Mouse (Mus musculus) hindbrain, postnatal 0 days (tissue): ENCODE measurements around the gene Cenpf. TPM values are rescaled to one million over a fixed set of nuclear protein-coding genes. Genes with fewer than 3 reads are reported as not detected.
A peak's percentile ranks its signal among the peaks of the same experiment; 100 is the strongest.
"Not testable (repeated sequence)": the region's sequence is repeated elsewhere in the genome, so short reads cannot be mapped to it uniquely, and the experiment has no call there.

Source experiments
- ATAC-seq: fragments of 200-750 bp; cut with Nextera tagmentation; 2 replicates; pipeline ENCODE4 v1.8.0; 2017; ENCODE audit warnings: mild to moderate bottlenecking, moderate TSS enrichment, moderate library complexity
- DNase-seq: peaks from one replicate; pipeline ENCODE4 v3.0.0-alpha.2; 2015; ENCODE audit warnings: low spot score
- H3K27ac ChIP-seq: fragments of 300-500 bp; sonication (generic); 2 replicates; pipeline ENCODE4 v1.5.1; 2014; ENCODE audit warnings: mild to moderate bottlenecking
- H3K27me3 ChIP-seq: fragments of 300-500 bp; sonication (generic); 2 replicates; pipeline ENCODE4 v1.6.1; 2014; ENCODE audit warnings: low read length, mixed read lengths; ENCODE audit not compliant: insufficient read depth
- H3K36me3 ChIP-seq: fragments of 300-500 bp; sonication (generic); 2 replicates; pipeline ENCODE4 v1.6.1; 2014; ENCODE audit warnings: low read length, mixed read lengths; ENCODE audit not compliant: insufficient read depth
- H3K4me1 ChIP-seq: fragments of 300-500 bp; sonication (generic); 2 replicates; pipeline ENCODE4 v1.6.1; 2014; ENCODE audit warnings: antibody characterized with exemption, low read length, mixed read lengths; ENCODE audit not compliant: insufficient read depth
- H3K4me2 ChIP-seq: fragments of 300-500 bp; sonication (generic); 2 replicates; pipeline ENCODE4 v1.6.1; 2014; ENCODE audit warnings: low read depth, mild to moderate bottlenecking, low read length, moderate library complexity, mixed read lengths
- H3K4me3 ChIP-seq: fragments of 300-500 bp; sonication (generic); 2 replicates; pipeline ENCODE4 v1.5.1; 2014; ENCODE audit warnings: low read length
- H3K9ac ChIP-seq: fragments of 300-500 bp; sonication (generic); replicated peaks from 2 replicates; pipeline ENCODE4 v1.6.1; 2014; ENCODE audit warnings: mild to moderate bottlenecking, low read length, moderate library complexity, mixed read lengths
- H3K9me3 ChIP-seq: fragments of 300-500 bp; sonication (generic); 2 replicates; pipeline ENCODE4 v1.6.1; 2016; ENCODE audit warnings: low read length, mixed read lengths
- CTCF ChIP-seq: IDR thresholded peaks from 2 replicates; pipeline ENCODE4 v1.5.1; 2016; ENCODE audit warnings: antibody characterized with exemption, control low read depth, low read depth
- WGBS: fragments of 180-500 bp; shearing (Covaris S2); extraction: QIAGEN DNeasy Blood & Tissue Kit; methylation state at CpG from one replicate; pipeline ENCODE4 v1.1.7; 2014; 5-methylcytosine and 5-hydroxymethylcytosine counted together
- polyA plus RNA-seq: library from polyadenylated mRNA; unstranded; fragments of >200 nt; fragmentation: Nextera tagmentation; extraction: Ambion mirVana; gene quantifications from 2 replicates; pipeline ENCODE4 v1.2.1, GENCODE M21; 2015
- total RNA-seq: library from RNA; depleted of rRNA; stranded (reverse); fragments of >200 nt; gene quantifications from 2 replicates; pipeline ENCODE4 v1.2.3, GENCODE M21; 2014

Cenpf gene
- total and polyA plus RNA-seq, 2 experiments from 2014 or later, result 4.8 to 22.5 TPM

DNA sequence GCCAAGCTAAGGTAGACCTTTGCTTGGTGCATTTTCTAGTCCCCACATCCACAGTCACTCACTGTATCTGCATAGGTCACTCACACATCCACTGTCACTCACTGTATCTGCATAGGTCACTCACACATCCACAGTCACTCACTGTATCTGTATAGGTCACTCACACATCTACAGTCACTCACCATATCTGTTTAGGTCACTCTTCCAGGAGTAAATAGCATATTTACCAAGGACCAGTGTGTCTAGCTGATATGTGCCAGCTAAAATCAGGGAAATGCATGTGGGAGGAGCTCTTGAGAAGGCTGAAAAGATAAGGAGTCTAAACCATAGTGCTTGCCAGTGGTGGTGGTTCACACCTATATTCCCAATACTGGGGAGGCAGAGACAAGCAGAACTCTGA, 7.4 kb upstream of the Cenpf start:
- H3K9me3 ChIP-seq, result no peaks in the 10 kb centered on the region
- no peak for TF ChIP-seq CTCF
- no peak for ATAC-seq

GRCm38 (mm10) chr1:189694391-189694790, 6.5 kb upstream of the Cenpf start:
- Histone ChIP-seq H3K4me2 (no peak overlapping the region), H3K9ac (no peak overlapping the region), H3K27me3 (no peaks in the 10 kb centered on the region), H3K36me3 (no peaks in the 10 kb centered on the region), H3K4me1 (no peaks in the 10 kb centered on the region), H3K27ac (no peak overlapping the region), H3K4me3 (no peak overlapping the region), H3K9me3 (no peaks in the 10 kb centered on the region)
- no peak for TF ChIP-seq CTCF
- DNase-seq (no peak), ATAC-seq (no peak)
- 95% methylated on average over 2 of the region's 2 CpGs for WGBS

More for the DNA sequence above, 7.4 kb upstream of the Cenpf start:
- Histone ChIP-seq H3K36me3 (no peaks in the 10 kb centered on the region), H3K4me1 (no peaks in the 10 kb centered on the region), H3K4me2 (no peak overlapping the region), H3K27ac (no peak overlapping the region), H3K4me3 (no peak overlapping the region), H3K9ac (no peak overlapping the region), H3K27me3 (no peaks in the 10 kb centered on the region)
- DNase-seq, result no peak

GRCm38 (mm10) chr1:189692442-189692841, 4.6 kb upstream of the Cenpf start:
- 47% methylated on average over 3 of the region's 3 CpGs for WGBS
- DNase-seq, H3K27me3 ChIP-seq, H3K4me3 ChIP-seq, H3K4me1 ChIP-seq, H3K9me3 ChIP-seq, H3K27ac ChIP-seq, H3K4me2 ChIP-seq, ATAC-seq, H3K9ac ChIP-seq, H3K36me3 ChIP-seq: not testable (repeated sequence)

DNA sequence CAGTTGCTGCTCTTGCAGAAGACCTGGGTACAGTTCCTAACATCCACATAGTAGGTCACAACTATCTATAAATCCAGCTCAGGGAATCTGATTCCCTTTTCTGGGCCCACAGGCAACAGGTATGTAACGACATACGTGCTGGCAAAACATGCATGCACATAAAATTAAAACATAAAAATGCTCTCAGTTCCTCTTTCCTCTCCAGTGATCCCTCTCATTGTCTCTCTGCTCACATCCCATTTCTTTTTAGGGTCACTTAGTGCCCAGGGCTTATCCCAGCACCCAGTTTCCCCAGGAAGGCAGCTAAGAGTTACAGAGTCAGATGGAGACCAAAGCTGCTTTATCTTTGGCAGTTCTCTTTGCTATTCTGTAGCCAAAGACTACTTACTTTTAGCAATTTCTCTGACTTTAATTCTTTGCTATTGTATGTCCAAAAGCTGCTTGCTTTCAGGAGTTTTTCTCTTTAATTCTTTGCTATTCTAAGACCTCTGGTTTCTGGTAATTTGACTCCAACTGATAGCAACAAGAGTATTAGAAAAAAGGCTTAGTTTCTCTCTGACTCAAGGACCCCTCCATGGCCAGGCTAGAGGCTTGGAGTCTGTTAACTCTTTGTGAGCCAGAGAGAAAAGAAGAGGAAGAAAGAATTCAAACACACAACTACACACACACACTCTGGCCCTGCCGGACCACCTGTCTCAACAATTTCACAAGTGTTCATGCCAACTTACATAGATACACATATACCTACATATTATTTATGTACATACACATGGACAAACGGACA, 1.4 kb upstream of the Cenpf start:
- WGBS, result 24% methylated on average over 4 of the region's 4 CpGs
- no peak for TF ChIP-seq CTCF
- Histone ChIP-seq H3K36me3 (no peaks in the 10 kb centered on the region), H3K27ac (no peak overlapping the region), H3K27me3 (no peaks in the 10 kb centered on the region), H3K4me1 (no peaks in the 10 kb centered on the region), H3K4me3 (peak overlapping the region; percentile 68; the same call in 1 of the 2 replicates), H3K9ac (no peak overlapping the region), H3K4me2 (peak overlapping the region; percentile 92), H3K9me3 (no peaks in the 10 kb centered on the region)
- ATAC-seq (no peak), DNase-seq (no peak)

GRCm38 (mm10) chr1:189688388-189688750, 483 bp upstream of the Cenpf start:
- ATAC-seq, result peak; percentile 61; the same call in 1 of the 2 replicates
- Histone ChIP-seq H3K36me3 (no peaks in the 10 kb centered on the region; the same call in 1 of the 2 replicates), H3K9me3 (no peaks in the 10 kb centered on the region), H3K4me1 (no peaks in the 10 kb centered on the region), H3K4me2 (peak overlapping the region; percentile 92), H3K27me3 (no peaks in the 10 kb centered on the region), H3K9ac (peak overlapping the region; percentile 35; the same call in 1 of the 2 replicates), H3K27ac (no peak overlapping the region), H3K4me3 (peak overlapping the region; percentile 68)
- no peak for DNase-seq
- WGBS, result 2% methylated on average over 14 of the region's 15 CpGs
- no peak for TF ChIP-seq CTCF

DNA sequence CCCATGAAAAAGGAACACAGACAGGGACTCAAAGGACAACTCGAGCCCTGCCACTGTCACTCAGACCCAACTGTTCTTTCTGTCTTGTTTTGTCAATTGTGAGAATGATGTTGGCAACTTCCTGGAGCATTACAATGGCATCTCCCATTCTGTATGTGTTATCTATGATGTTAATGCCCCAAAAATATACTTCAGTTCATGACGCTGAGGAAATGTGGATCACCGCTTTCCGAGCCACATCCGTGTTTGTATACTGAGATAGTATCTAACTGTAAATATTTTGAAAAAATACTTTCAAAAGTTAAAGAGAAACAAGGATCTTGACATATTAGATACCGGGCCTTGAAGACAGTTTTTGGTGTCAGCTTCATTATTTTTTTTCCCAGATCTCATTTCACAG, 1.9 kb downstream of the Cenpf start:
- Histone ChIP-seq H3K9ac (no peak overlapping the region), H3K9me3 (no peaks in the 10 kb centered on the region), H3K4me3 (no peak overlapping the region), H3K27ac (no peak overlapping the region), H3K4me2 (peak overlapping the region; percentile 92; the same call in 1 of the 2 replicates), H3K27me3 (no peaks in the 10 kb centered on the region), H3K4me1 (no peaks in the 10 kb centered on the region), H3K36me3 (no peaks in the 10 kb centered on the region; the same call in 1 of the 2 replicates)
- ATAC-seq, result no peak
- no peak for TF ChIP-seq CTCF
- no peak for DNase-seq
- 86% methylated on average over 6 of the region's 6 CpGs for WGBS

DNA sequence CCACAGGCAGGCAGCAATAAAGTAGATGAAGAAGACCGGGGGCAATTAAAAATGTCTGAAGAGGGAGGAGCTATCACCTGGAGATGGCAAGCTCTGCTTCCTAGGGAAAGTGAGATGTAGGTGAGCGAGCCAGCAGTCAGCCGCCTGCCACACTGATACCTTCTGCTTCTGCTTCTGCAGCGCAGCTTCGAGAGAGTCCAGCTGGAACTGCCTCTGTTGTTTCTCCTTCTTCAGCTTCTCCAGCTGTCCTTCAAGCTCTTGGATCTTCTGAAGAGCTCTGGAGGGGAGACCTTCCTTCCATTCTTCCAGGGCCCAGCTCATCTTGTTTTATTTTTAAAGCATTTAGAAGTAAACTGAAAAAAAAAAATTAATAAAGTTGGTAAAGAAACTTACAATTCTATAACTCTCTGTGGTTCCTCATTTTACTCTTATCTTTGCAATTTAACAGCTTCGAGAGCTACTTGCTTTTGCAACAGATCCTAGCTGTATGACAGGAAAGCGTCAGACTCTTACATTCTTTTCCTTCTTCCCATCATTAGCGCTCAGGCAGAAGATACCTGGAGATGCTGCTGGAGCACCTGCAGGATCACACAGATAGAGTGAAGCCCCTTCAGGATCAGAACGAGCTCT, 3.0 kb downstream of the Cenpf start:
- ATAC-seq, result no peak
- no peak for TF ChIP-seq CTCF
- H3K9ac ChIP-seq, result no peak overlapping the region
- 95% methylated on average over 9 of the region's 9 CpGs for WGBS
- no peak overlapping the region for H3K27ac ChIP-seq
- H3K9me3 ChIP-seq, result no peaks in the 10 kb centered on the region
- no peak for DNase-seq
- H3K27me3 ChIP-seq, result no peaks in the 10 kb centered on the region
- H3K36me3 ChIP-seq, result no peaks in the 10 kb centered on the region; the same call in 1 of the 2 replicates
- no peak overlapping the region for H3K4me2 ChIP-seq
- no peak overlapping the region for H3K4me3 ChIP-seq
- H3K4me1 ChIP-seq, result no peaks in the 10 kb centered on the region
